Mouse (Mus musculus): ENCODE measurements at regions not wholly inside any gene's neighbourhood (a gene's known extent, or its start where the extent isn't known, plus 50 kb on each side); places are given as distances from the start of the nearest gene placed in this dataset.
A peak's percentile ranks its signal among the peaks of the same experiment; 100 is the strongest.
"Not testable (repeated sequence)": the region's sequence is repeated elsewhere in the genome, so short reads cannot be mapped to it uniquely, and the experiment has no call there.

DNA sequence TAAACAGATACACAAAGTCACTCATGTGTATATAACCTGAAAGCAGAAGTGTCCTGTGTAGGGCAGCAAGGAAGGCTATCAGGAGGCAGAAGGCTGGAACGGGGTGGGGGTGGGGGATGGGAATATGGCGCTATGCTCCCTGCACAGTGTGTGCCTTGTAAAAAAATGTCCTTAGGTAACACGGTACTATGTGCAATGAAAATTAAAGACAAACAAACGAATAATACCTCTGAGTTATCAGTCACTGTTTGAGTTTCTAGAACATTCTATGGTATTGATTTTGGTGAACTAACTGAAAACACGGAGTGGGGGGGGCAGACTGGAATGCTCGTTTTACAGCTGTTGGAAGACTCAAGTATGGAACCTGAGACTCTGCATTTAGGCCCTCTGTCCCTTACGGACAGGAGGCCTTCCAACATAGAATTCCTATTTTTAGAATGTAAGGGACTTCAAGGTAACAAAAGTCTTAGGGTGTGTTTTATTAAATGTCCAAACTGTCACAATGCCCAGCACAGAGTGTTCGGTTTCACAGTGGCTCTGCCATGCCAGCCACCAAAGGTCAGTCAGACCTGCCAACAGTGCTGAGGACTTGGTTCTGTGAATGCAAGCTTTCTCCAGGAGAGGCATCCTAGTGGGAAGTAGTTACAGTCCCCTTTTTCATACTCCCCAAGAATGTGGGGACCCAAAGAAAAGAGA, 240.6 kb downstream of the Ano6 start:
- DNase-seq (ENCODE audit: low read depth), result no peak

DNA sequence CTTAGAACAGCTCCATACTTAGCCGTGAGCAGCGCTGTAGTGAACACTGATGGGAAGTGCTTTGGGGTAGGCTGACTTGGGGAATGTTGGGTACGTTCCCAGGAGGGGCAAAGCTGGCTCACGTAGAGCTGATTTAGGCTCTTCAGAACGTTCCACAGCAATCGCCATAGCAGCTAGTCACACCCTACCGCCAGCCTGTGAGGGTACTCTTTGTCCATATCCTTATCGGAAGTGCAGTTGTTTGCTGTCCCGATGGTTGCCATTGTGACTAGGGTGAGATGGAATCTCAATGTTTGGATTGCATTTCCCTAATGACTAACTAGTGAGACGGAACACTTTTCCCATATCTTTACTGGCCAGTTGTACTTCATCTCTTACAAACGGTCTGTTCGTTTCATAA, 244.6 kb downstream of the Ano6 start:
- DNase-seq (ENCODE audit: low read depth), result no peak

DNA sequence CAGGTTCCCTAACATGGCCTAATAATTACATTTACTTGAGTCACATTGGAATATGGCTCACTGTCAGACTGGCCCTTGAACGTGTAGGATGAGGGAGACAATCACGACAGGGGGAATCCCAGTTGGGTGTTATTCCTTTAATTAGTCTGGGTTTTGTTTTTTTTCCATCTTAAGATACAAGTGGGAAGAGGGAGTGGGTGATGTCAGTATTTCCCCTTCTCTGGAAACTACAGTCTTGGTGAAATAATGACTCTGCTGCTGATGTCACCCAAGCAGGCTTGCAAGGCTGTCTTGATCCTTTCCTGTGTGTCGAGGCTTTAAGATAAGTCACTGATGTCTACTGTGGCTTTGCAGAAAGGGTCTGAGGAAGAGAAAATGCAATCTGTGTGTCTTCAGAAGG, 241.8 kb upstream of the Arid2 start:
- DNase-seq (ENCODE audit: low read depth), result no peak

DNA sequence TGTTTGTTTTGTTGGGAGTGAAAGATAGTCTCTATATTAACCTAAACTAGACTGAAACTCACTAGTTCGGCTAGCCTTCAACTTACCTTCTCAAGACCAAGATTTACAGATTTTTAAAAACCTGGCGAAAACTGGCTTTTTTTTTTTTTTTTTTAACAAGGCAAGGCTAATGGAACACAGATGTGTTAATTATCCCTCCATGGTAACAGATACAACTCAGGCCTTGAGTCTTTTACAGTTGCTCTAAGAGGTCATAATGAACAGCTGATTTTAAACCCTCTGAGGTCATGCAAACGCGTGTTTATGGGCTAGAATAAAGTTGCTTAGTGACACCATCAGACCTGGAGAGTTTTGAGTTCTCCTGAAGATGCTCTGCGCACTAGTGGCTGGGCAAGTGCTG, 240.7 kb upstream of the Arid2 start:
- no peak for DNase-seq (ENCODE audit: low read depth)

DNA sequence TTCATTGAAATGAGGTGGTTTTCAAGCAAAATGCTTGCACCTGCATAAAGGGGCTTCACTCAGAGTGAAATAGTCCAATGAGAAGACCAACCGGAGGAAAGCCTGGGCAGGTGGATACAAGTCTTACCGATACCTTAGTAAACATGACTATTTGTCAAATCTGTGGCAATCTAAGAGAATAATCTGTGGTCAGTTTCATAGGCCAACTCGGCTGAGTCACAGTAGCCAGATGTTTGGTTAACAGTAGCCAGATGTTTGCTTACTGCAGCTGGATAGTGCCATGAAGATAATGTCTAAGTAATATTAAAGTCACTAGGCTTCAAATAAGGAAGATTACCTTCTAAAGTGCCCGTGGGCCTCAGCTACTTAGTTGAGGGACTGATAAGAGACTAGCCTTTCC, 236.9 kb upstream of the Arid2 start:
- DNase-seq (ENCODE audit: low read depth), result no peak

DNA sequence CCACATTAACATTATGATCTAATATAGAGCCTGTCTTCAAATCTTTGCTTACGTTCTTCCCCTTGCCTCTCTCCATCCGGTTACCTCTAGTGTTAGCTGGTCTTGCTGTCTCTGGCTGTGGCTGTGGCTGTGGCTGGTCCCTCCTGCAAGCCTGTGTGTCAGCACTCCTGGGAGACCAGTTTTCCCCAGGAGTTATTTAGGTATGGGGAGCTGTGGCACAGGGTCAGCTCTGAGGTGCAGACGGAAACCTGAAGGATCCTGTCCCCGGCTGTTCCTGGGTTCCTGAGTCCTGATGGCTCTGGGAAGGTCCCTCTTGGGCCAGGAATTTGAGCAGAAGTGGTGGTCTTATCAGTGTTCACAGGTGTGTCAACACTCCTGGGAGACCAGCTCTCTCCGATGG, 234.7 kb upstream of the Arid2 start:
- no peak for DNase-seq (ENCODE audit: low read depth)

DNA sequence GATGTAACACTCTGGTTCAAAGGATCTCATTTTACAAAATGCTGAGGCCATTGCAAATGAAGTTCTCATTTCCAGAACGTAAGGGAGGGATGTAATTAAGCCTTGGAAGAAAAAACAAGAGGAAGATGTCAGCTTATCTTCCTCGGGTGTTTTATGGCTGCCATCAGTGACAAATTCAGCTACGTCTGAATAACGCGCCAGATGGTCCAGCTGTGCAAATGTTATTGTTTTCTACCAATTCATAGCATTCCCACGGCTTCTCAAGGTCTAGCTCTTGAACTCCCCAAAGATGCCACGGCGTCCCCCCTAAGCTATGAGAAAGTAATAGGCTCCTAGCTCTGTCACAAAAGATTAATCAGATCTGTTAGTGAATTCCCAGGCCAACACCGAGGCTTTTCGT, 232.0 kb upstream of the Arid2 start:
- no peak for DNase-seq (ENCODE audit: low read depth)

DNA sequence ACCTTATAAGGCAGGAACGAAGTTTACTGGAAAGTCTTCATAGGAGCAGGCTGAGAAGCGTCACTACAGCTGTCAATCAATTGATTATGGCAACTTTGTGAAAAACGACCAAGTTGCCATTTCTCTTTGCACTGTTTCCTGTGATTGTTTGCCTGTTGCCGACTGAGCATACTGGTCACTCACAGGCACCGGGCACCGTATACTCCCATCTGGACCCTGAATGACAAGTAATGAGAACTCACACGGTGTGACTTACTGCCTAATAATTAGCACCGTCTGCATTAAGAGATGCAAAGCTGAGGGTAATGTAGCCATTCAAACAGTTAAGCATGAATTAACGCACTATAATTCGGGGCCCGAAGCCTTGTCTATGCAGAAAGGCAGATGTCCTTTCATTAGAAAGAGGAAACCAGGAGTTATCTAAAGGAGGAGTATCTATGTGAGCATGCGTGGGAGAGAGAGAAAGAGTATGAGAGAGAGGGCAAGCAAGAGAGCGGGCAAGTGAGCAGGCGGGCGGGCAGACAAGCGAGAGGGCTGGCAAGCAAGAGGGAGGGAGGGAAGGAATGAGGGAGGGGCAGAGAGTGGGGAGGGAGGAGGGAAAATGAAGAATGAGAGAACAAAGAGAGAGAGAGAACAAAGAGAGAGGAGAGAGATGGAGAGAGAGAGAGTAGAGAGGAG, 231.4 kb upstream of the Arid2 start:
- no peak for DNase-seq (ENCODE audit: low read depth)

DNA sequence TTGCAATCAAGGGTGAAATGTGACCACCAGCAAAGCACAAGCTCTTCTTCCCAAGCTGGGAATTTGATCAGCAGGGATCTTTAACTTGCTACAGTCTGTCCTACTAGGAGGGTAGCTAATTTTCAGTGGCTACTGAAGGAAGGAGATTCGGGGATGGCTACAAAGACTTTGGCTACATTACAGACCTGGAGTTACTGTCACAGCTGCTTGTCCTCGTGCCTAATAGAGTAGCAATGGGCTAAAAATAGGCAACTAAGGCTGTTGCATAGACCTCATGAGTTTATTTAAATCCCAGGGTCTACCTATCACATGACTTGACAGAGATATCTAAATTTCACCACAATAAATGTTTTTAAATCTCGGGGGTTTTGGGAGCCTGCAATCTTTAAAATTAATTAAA, 227.7 kb upstream of the Arid2 start:
- DNase-seq (ENCODE audit: low read depth), result no peak

DNA sequence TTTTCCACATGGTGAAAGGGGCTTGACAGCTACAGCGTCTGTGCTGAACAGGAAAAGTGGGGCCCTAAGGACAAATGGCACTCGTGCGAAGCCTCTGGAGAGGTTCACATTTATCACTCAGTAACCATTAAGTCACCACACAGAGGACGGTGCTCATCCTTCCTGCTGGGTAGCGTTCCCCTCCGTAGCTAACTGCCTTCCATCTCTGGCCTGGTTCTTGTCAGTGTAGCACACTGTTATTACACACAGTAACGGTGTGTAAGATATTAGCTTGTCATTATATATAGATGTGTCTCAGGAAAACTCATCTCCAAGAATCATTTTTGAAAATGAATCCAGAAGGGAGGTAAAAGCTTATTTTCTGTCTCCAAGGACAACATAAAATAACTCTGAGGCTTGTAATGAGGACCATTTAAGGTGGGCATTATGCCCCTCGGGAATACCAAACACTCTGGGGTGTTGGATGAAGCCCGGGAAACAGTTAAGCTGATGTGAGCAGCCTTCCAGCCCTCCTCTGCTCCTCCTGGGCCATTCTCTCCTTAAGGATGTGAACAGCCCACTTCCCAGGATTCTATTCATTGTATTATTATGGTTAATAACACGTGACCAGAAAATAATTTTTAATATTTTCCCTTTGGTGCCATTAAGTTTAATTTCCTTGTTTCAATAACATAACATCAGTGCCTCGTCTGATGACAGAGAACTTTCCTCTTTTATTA, 222.7 kb upstream of the Arid2 start:
- no peak for DNase-seq (ENCODE audit: low read depth)

DNA sequence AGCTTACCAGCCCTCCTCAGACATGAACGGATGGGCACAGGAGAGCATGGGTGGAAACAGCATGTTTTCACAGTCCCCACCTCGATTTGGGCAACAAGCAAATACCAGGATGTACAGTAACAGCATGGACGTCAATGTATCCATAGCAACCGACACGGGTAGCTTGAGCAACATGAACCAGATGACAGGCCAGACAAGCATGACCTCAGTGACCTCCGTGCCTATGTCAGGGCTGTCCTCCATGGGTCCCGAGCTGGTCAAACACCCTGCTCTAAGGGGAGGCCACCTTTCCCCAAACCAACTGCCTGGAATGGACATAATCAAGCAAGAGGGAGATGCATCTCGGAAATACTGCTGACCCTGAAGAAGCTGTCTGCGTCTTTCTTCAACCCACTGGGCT, 211.7 kb upstream of the Arid2 start:
- DNase-seq (ENCODE audit: low read depth), result no peak

DNA sequence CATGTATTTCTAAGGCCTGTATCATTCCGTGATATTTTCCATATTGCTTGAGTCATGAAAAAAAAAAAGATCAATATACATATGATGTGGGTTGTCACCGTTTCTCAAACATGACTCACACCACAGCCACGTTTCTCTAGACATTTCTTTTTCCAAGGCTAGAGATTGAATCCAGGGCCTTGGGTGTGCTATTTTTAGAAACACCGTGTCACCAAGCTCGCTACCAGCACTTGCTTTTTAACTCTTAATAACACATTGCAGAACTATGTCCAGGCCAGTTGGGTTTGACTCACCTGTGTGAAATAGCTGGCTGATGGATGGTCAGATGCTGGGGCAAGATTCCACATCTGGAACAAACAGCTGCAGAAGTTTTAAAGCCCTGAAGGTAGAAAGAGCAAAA, 209.6 kb upstream of the Arid2 start:
- no peak for DNase-seq (ENCODE audit: low read depth)

DNA sequence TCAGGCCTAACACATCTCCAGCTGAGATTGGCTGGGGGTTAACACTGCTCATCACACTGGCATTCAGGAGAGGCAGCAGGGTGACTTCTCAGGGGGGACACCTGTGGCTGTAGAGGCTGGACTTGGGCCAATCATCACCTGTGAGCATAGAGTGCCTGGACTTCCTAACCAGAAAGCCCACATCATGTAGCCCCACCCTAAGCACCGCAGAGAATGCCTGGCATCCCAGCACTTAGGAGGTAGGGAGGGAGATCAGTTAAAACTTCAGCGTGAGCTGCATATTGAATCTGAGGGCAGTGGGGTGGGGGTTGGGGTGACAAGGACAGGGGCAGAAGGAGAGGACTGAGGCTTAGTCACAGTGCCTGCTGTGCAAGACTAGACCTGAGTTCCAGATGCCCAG, 208.7 kb upstream of the Arid2 start:
- no peak for DNase-seq (ENCODE audit: low read depth)

DNA sequence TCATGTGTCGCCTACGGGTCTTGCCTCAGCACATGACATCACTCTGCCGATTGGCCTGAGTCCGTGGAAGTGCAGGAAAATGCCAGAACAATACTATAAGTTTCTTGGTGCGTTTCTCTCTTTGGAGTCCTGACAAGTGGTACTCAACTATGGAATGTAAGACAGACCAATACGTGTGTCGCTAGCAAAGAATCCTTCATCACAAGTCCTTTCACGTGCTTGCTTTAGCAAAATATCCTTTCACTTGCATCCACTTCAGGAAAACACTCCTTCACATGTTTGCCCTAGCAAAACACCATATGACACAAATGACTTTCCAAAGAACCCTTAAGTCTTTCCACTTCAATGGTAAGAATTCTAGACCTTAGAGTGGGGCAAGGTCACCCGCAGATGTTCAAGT, 197.6 kb upstream of the Arid2 start:
- no peak for DNase-seq (ENCODE audit: low read depth)

DNA sequence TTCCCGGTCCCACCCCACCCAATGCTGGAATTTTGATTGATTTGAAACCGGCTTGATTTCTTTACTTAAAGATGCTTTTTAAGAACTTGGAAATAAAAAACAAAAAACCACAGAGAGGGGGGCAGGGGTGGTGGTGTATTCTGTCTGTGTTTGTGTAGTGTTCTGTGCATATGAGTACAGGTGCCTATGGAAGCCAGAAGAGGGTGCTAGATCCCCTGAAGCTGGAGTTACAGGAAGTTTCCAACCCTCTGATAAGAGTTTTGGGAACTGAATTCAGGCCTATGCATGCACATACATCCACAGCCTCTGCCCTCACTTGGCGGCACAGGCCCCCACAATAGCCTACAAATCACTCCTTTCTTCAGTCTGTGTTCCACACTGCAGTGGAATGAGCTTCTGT, 190.9 kb upstream of the Arid2 start:
- no peak for DNase-seq (ENCODE audit: low read depth)

DNA sequence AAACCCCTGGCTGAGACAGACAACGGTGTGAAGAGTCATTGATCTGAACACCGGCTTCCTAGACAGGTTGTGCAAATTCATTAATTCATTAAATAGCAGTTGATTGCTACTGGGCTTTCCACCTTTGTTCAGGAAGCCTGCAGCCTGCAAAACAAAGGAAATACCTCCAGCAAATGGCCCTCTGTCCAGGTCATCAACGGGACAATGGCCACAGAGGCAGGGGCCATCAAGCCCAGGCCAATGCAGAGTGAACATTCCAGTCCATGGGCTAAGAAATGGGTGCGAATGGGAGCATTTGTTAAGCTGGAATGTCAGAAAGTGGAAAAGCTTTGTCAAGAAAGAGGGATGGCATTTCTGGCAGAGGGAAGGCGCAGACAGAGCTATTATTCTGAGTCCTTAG, 188.5 kb upstream of the Arid2 start:
- DNase-seq (ENCODE audit: low read depth), result no peak

DNA sequence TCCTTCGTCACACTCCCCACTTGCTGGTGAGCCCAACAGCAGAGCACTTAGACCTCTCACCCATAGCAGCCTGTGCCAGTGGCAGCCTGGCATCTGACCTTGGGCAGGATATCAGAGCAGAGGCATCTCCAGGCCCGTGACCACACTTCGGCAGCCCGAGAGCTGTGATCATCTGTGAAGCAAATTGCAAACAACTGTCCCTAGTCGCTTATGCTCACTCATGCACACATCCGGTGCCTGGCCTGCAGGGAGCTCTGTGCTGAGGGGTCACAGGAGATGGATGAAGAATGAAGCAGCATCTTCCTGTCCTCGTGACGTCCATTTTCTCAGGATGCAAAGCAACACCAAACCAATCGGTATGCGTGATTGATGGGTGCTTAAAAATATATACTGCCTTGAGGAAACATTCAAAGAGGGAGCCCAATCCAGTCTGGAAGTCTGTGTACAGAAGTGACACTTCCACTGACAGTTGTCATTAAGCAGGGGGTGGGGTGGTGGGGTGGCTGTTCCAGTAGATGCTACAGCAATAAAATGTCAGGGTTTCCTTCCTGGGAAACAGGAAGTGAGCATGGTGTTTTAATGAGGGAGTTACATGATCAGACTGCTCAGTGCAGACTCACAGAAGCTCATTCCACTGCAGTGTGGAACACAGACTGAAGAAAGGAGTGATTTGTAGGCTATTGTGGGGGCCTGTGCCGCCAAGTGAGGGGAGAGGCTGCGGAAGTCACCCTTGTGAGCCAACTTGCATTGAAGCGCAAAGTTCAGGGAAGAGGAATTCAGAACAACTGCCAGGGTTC, 187.3 kb upstream of the Arid2 start:
- not testable (repeated sequence) for DNase-seq (ENCODE audit: low read depth)

DNA sequence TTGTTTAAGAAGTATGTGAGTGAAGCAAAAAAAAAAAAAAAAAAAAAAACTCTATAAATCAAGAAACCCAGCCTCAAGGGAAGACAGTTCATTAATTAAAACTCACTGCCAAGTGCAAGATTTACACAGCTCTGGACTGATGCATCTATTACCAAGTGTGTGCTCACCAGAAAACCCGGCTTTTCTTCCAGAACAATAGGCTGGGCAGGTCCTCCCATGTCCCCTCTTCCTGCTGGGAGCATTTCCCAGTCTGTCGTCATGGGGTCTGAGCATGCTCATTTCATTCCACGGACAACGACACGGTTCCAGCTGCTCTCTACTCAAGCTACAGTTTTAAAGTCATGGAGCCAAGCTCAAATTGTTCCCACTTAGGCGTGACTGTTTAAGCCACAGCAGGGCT, 183.6 kb upstream of the Arid2 start:
- peak; percentile 46 for DNase-seq (ENCODE audit: low read depth)

DNA sequence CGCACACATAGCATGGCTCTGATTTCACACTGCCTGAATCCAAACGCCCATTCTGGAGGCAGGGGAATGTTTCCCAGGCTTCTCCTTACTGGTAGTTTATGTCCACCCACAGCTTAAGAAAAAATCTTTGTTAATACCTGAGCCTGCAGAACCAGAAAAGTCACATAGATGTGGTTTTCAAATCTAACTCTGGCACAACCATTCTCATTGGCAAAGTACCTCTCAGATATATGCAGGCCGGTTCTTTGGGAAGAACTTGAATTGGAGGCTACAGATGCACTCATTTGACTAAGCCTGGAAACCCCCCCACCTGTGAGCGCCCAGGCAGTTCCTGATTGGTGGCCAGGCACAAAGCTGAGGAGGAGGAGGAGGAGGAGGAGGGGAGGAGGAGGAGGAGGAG, 179.8 kb upstream of the Arid2 start:
- peak; percentile 81 for DNase-seq (ENCODE audit: low read depth)

DNA sequence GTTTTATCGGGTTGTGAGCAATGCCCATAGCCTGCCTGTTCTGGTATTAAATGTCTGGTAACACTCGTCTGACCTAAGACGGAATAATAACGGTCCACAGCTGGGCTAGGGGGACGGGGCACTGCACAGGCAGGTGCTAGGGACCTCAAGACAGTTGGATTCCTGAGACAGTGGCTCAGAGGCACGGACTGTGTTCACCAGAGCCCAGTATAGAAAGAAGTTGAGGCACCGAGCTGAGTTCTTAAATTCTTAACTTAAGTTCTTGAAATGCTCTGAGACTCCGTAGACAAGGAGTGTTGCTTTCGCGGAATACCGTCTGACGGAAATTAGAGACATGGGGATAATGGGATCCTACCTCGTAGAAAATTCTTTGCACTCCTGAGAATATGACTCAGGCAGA, 174.2 kb upstream of the Arid2 start:
- no peak for DNase-seq (ENCODE audit: low read depth)

DNA sequence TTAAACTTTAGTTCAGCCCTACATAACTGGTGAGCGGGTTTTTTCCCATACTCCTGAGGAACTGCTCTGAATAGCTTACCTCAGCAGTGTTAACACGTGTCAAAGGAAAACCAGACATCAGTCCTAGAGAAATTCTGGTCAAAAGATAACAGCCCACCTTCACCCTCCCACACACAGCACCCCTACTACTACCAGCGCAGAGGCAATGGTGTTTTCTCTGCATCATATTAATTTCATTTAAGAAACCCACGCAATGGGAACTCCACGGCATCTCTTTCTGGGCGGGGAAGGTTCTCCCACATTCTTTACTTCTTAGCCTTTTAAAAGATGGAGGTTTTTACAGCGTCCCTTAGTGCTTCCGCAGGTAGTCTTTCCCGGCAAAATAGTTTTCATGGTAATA, 172.7 kb upstream of the Arid2 start:
- DNase-seq (ENCODE audit: low read depth), result no peak

DNA sequence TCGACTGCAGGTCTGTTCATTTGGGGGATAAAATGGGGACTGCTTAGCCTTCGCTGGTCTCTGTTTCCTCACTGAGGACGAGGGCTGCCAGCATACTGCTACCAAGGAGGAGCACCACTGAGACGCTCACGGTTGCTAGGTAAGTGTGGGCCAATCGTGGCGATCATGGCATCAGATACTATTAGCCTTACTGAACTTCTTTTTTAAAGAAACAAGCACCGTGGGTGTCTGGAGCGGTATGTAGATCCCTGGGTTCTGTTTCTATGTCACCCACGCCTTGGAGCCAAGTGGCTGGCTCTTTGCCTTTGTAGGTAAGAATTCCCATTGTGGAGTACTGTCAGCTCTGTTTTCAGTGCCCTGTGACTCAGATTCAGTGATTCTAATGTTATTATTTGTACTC, 172.1 kb upstream of the Arid2 start:
- no peak for DNase-seq (ENCODE audit: low read depth)

DNA sequence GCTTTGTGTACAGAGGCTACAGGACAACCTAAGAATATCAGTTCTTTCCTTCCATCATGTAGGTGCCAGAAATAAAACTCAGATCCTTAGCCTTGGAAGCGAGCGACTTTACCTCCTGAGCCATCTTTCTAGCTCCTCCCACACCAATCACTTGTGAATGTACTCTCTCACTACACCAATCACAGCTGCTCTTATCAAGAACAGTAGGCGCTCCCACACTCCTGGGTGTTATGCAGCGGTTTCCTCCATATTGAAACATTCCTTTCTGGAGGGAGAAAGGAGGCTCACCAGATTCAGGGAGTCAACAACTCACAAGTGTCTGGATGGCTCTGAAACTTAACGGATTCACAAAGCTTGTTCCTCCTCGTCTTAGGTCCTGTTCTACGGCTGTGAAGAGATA, 168.1 kb upstream of the Arid2 start:
- no peak for DNase-seq (ENCODE audit: low read depth)
